ENCODE assay signal across 8 mouse cellular contexts in the genomic region with DNA sequence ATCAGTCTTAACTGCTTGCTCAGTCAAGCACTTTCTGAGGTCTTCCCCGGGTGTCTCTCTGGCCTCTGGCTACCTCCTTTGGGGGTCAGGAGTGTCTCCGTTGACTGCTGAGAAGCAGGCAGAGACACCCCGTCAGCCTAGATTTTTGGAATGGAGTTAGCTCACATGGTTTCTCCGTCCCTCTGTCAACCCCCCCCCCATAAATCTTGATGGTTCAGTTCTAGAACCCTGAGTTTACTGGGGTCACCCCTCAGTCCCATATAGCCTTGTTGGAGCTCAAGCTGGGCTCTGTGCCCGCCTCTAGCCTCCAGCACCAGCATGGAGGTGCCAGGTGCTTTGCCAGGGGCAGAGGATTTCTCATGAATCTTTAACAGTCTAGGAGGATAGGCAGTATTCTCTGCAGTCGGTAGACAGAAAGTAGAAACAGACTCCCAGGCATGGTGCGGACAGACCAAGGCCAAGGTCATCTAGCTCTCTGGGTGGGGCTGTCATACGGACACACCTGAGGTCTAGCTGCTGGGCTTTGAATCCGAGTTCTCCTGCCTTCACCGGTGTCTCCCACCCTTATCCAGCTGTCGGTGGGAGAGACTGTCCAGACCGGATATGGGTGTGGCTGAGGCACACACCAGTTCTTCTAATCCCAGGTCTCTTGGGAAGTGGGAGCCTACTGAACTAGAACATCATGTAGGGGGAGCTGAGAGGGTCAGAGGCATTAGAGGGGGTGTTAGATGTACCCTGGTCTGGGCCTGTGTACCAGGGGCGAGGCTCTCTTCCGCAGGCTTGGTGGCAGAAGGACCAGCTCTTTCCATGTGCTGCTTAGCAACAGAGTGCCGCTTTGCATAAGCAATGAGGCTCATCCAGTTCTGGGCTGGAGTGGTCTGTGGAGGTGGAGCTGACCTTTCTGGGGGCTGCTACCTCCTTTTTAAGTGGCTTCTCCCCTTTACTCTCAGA. TPM values are rescaled to one million over a fixed set of nuclear protein-coding genes. Genes with fewer than 3 reads are reported as not detected.
DNase-seq lines count a peak whose midpoint lies in the region; ATAC-seq and TF ChIP-seq lines count a peak whose summit lies in the region.

No protein-coding gene starts in this region.

- peaks cover 80% of the 10 kb centered on the region for H3K4me1 ChIP-seq in heart, postnatal 0 days (ENCODE audit: control insufficient read depth, insufficient read depth)
- H3K4me1 ChIP-seq in limb, embryonic 14.5 days (ENCODE audit: control insufficient read depth, insufficient read depth, low read length): peaks cover 82% of the 10 kb centered on the region
- peaks cover 82% of the 10 kb centered on the region for H3K4me1 ChIP-seq in stomach, embryonic 15.5 days

- WGBS in heart, postnatal 0 days: 28% methylated on average over 15 of the region's 15 CpGs
- 40% methylated on average over 15 of the region's 15 CpGs for WGBS in limb, embryonic 14.5 days
- 22% methylated on average over 15 of the region's 15 CpGs for WGBS in stomach, embryonic 15.5 days

- TF ChIP-seq EP300 in heart, postnatal 0 days (IDR thresholded peaks at IDR 0.05; ENCODE audit: low read depth): no peak

- H3K27me3 ChIP-seq in heart, postnatal 0 days (ENCODE audit: control insufficient read depth, insufficient read depth, low read length): no peaks in the 10 kb centered on the region
- no peaks in the 10 kb centered on the region for H3K27me3 ChIP-seq in limb, embryonic 14.5 days (ENCODE audit: control insufficient read depth, insufficient read depth, low read length)
- no peaks in the 10 kb centered on the region for H3K27me3 ChIP-seq in stomach, embryonic 15.5 days (replicated peaks)

- H3K9me3 ChIP-seq in heart, postnatal 0 days (replicated peaks; ENCODE audit: control insufficient read depth, low read length): no peaks in the 10 kb centered on the region
- H3K9me3 ChIP-seq in limb, embryonic 14.5 days (ENCODE audit: control insufficient read depth, low read length): no peaks in the 10 kb centered on the region
- H3K9me3 ChIP-seq in stomach, embryonic 15.5 days: no peaks in the 10 kb centered on the region

- DNase-seq in adrenal gland, postnatal 14 days: peak; percentile 23
- DNase-seq in adrenal gland, postnatal 36 days: no peak
- peak; percentile 87 for DNase-seq in R1 (ENCODE audit: low read depth, low spot score)
- no peak for DNase-seq in heart, postnatal 0 days (ENCODE audit: low spot score)
- DNase-seq in limb, embryonic 14.5 days (ENCODE audit: low spot score): no peak
- DNase-seq in right cerebral cortex, postnatal 4 days: no peak
- DNase-seq in gastrocnemius, postnatal 4 days (ENCODE audit: low spot score in 2 of 2): no peak

- peak overlapping the region; percentile 43 for H3K4me2 ChIP-seq in heart, postnatal 0 days (ENCODE audit: low read depth, low read length)
- peak overlapping the region; percentile 40 for H3K4me2 ChIP-seq in limb, embryonic 14.5 days (replicated peaks; ENCODE audit: low read depth, low read length, severe bottlenecking)
- peak overlapping the region; percentile 50 for H3K4me2 ChIP-seq in stomach, embryonic 15.5 days

- no peak overlapping the region for H3K9ac ChIP-seq in heart, postnatal 0 days (replicated peaks; ENCODE audit: low read depth, low read length)
- H3K9ac ChIP-seq in limb, embryonic 14.5 days (ENCODE audit: low read depth, low read length, severe bottlenecking): no peak overlapping the region; the same call in 1 of the 2 replicates
- no peak overlapping the region for H3K9ac ChIP-seq in stomach, embryonic 15.5 days

- TF ChIP-seq POLR2A in limb, embryonic 14.5 days (IDR thresholded peaks at IDR 0.05; ENCODE audit: borderline replicate concordance, extremely low read depth, insufficient read depth, insufficient read length): no peak

- peak overlapping the region; percentile 47 for H3K27ac ChIP-seq in heart, postnatal 0 days (ENCODE audit: low read depth)
- peak overlapping the region; percentile 67 for H3K27ac ChIP-seq in limb, embryonic 14.5 days (replicated peaks; ENCODE audit: low read depth, low read length)
- H3K27ac ChIP-seq in stomach, embryonic 15.5 days: peak overlapping the region; percentile 88

- H3K36me3 ChIP-seq in heart, postnatal 0 days (replicated peaks; ENCODE audit: control insufficient read depth, insufficient read depth, low read length): peaks cover 11% of the 10 kb centered on the region
- H3K36me3 ChIP-seq in limb, embryonic 14.5 days (ENCODE audit: control insufficient read depth, insufficient read depth, low read length): peaks cover 45% of the 10 kb centered on the region
- peaks cover 4% of the 10 kb centered on the region; the same call in 1 of the 2 replicates for H3K36me3 ChIP-seq in stomach, embryonic 15.5 days

- ATAC-seq in heart, postnatal 0 days (ENCODE audit: insufficient read depth, low read depth): no peak
- ATAC-seq in limb, embryonic 14.5 days (ENCODE audit: low FRiP score, low read depth): no peak
- ATAC-seq in stomach, embryonic 15.5 days (ENCODE audit: insufficient read depth, low FRiP score, low read depth): no peak

- no peak overlapping the region for H3K4me3 ChIP-seq in heart, postnatal 0 days (ENCODE audit: low read depth, low read length)
- 0 out of 2 replicates have a peak overlapping the region, but pooled peaks have one; percentile 16 for H3K4me3 ChIP-seq in limb, embryonic 14.5 days (replicated peaks; ENCODE audit: low read length)
- peak overlapping the region; percentile 18 for H3K4me3 ChIP-seq in stomach, embryonic 15.5 days (replicated peaks)

- no peak for TF ChIP-seq CTCF in heart, postnatal 0 days (IDR thresholded peaks at IDR 0.05; ENCODE audit: low read depth)

RNA-seq across cellular contexts. Expression of gene Lasp1, which starts 7.1 kb away (rescaled TPM):
- total RNA-seq in adrenal gland, postnatal 14 days (2021): 98.2 and 107 TPM in 2 replicates
- total RNA-seq in adrenal gland, postnatal 36 days (2021): 100 to 1,000 TPM; 103 to 128 TPM
- 34.2 and 45.7 TPM in 2 replicates for total RNA-seq in heart, postnatal 0 days (2014; rRNA removed; ENCODE audit: low replicate concordance)
- polyA plus RNA-seq in heart, postnatal 0 days (2015; fragmentation: Nextera tagmentation; extraction: Ambion mirVana): 26.5 and 27.8 TPM in 2 replicates
- 105 and 120 TPM in 2 replicates for polyA plus RNA-seq in limb, embryonic 14.5 days (2012; rRNA removed)
- 95.7 and 103 TPM in 2 replicates for polyA plus RNA-seq in limb, embryonic 14.5 days (2014; fragmentation: Nextera tagmentation; extraction: Ambion mirVana)
- polyA plus RNA-seq in stomach, embryonic 15.5 days (2015; fragmentation: Nextera tagmentation; extraction: Ambion mirVana): 112 and 122 TPM in 2 replicates
- total RNA-seq in gastrocnemius, postnatal 4 days (2021): 10 to 100 TPM; 82.0 to 99.0 TPM

RNA-seq across cellular contexts. Expression of gene Rpl23, which starts 23.7 kb away (rescaled TPM):
- total RNA-seq in adrenal gland, postnatal 14 days (2021): 809 and 980 TPM in 2 replicates
- 100 to 1,000 TPM; 851 to 921 TPM for total RNA-seq in adrenal gland, postnatal 36 days (2021)
- total RNA-seq in heart, postnatal 0 days (2014; rRNA removed; ENCODE audit: low replicate concordance): 192 and 208 TPM in 2 replicates
- polyA plus RNA-seq in heart, postnatal 0 days (2015; fragmentation: Nextera tagmentation; extraction: Ambion mirVana): 394 and 409 TPM in 2 replicates
- polyA plus RNA-seq in limb, embryonic 14.5 days (2012; rRNA removed): 456 and 903 TPM in 2 replicates
- polyA plus RNA-seq in limb, embryonic 14.5 days (2014; fragmentation: Nextera tagmentation; extraction: Ambion mirVana): 730 and 764 TPM in 2 replicates
- polyA plus RNA-seq in stomach, embryonic 15.5 days (2015; fragmentation: Nextera tagmentation; extraction: Ambion mirVana): 502 and 526 TPM in 2 replicates
- total RNA-seq in gastrocnemius, postnatal 4 days (2021): 100 to 1,000 TPM; 976 to 983 TPM

RNA-seq across cellular contexts. Expression of gene 1700001P01Rik, which starts 30.2 kb away (rescaled TPM):
- not detected in 2 replicates for total RNA-seq in adrenal gland, postnatal 14 days (2021)
- total RNA-seq in adrenal gland, postnatal 36 days (2021): not detected
- not detected in 2 replicates for total RNA-seq in heart, postnatal 0 days (2014; rRNA removed; ENCODE audit: low replicate concordance)
- not detected in 2 replicates for polyA plus RNA-seq in heart, postnatal 0 days (2015; fragmentation: Nextera tagmentation; extraction: Ambion mirVana)
- 0.34 TPM in 1 of 2 replicates, not detected in the other for polyA plus RNA-seq in limb, embryonic 14.5 days (2012; rRNA removed)
- polyA plus RNA-seq in limb, embryonic 14.5 days (2014; fragmentation: Nextera tagmentation; extraction: Ambion mirVana): 0.35 TPM in 1 of 2 replicates, not detected in the other
- polyA plus RNA-seq in stomach, embryonic 15.5 days (2015; fragmentation: Nextera tagmentation; extraction: Ambion mirVana): 0.37 and 0.60 TPM in 2 replicates
- not detected for total RNA-seq in gastrocnemius, postnatal 4 days (2021)

RNA-seq across cellular contexts. Expression of gene B230217C12Rik, which starts 34.6 kb away (rescaled TPM):
- 2.4 and 3.5 TPM in 2 replicates for total RNA-seq in adrenal gland, postnatal 14 days (2021)
- 1 to 10 TPM; 2.8 to 3.6 TPM for total RNA-seq in adrenal gland, postnatal 36 days (2021)
- 0.23 and 1.4 TPM in 2 replicates for total RNA-seq in heart, postnatal 0 days (2014; rRNA removed; ENCODE audit: low replicate concordance)
- 0.97 and 1.6 TPM in 2 replicates for polyA plus RNA-seq in heart, postnatal 0 days (2015; fragmentation: Nextera tagmentation; extraction: Ambion mirVana)
- 12.4 and 13.3 TPM in 2 replicates for polyA plus RNA-seq in limb, embryonic 14.5 days (2012; rRNA removed)
- 5.3 and 7.2 TPM in 2 replicates for polyA plus RNA-seq in limb, embryonic 14.5 days (2014; fragmentation: Nextera tagmentation; extraction: Ambion mirVana)
- 4.0 and 5.7 TPM in 2 replicates for polyA plus RNA-seq in stomach, embryonic 15.5 days (2015; fragmentation: Nextera tagmentation; extraction: Ambion mirVana)
- total RNA-seq in gastrocnemius, postnatal 4 days (2021): 1 to 10 TPM; 1.0 to 2.4 TPM

RNA-seq across cellular contexts. Expression of gene Cwc25, which starts 39.6 kb away (rescaled TPM):
- total RNA-seq in adrenal gland, postnatal 14 days (2021): 17.6 and 18.7 TPM in 2 replicates
- 10 to 100 TPM; 20.2 to 26.3 TPM for total RNA-seq in adrenal gland, postnatal 36 days (2021)
- total RNA-seq in heart, postnatal 0 days (2014; rRNA removed; ENCODE audit: low replicate concordance): 3.2 and 3.5 TPM in 2 replicates
- 7.7 and 8.2 TPM in 2 replicates for polyA plus RNA-seq in heart, postnatal 0 days (2015; fragmentation: Nextera tagmentation; extraction: Ambion mirVana)
- polyA plus RNA-seq in limb, embryonic 14.5 days (2012; rRNA removed): 20.6 and 22.0 TPM in 2 replicates
- 11.6 and 11.7 TPM in 2 replicates for polyA plus RNA-seq in limb, embryonic 14.5 days (2014; fragmentation: Nextera tagmentation; extraction: Ambion mirVana)
- polyA plus RNA-seq in stomach, embryonic 15.5 days (2015; fragmentation: Nextera tagmentation; extraction: Ambion mirVana): 14.8 and 16.8 TPM in 2 replicates
- 10 to 100 TPM; 13.4 to 13.5 TPM for total RNA-seq in gastrocnemius, postnatal 4 days (2021)

Comparison
In these comparisons a context has a peak if more than half of its experiments do, and no peak if none do; other contexts are left out.
1. DNase-seq: peak in adrenal gland, postnatal 14 days (single experiment) and R1 (single experiment); none in adrenal gland, postnatal 36 days (0 of 2), heart, postnatal 0 days (single experiment), limb, embryonic 14.5 days (single experiment), right cerebral cortex, postnatal 4 days (single experiment) and gastrocnemius, postnatal 4 days (0 of 2).
2. Peak in every context shown above with its lines, with median percentiles within 50 percentile points of each other: H3K27ac ChIP-seq and H3K4me2 ChIP-seq.